Mouse (Mus musculus): ENCODE measurements at regions not wholly inside any gene's neighbourhood (a gene's known extent, or its start where the extent isn't known, plus 50 kb on each side); places are given as distances from the start of the nearest gene placed in this dataset.
A peak's percentile ranks its signal among the peaks of the same experiment; 100 is the strongest.

- no peaks in the 10 kb centered on the region for H3K9me3 ChIP-seq (ENCODE audit: control insufficient read depth)
- H3K36me3 ChIP-seq (ENCODE audit: control insufficient read depth, insufficient read depth): no peaks in the 10 kb centered on the region
- no peaks in the 10 kb centered on the region for H3K27me3 ChIP-seq (replicated peaks; ENCODE audit: control insufficient read depth, insufficient read depth, low read length)
- 59% methylated on average over 3 of the region's 3 CpGs for WGBS
- no peak for ATAC-seq
- TF ChIP-seq CTCF (IDR thresholded peaks at IDR 0.05; ENCODE audit: low read depth): no peak
- H3K4me2 ChIP-seq (replicated peaks; ENCODE audit: low read depth): no peak overlapping the region
- no peak overlapping the region for H3K27ac ChIP-seq (ENCODE audit: low read depth, low read length)
- no peak overlapping the region for H3K4me3 ChIP-seq (ENCODE audit: low read depth, low read length)
- no peak overlapping the region for H3K9ac ChIP-seq (ENCODE audit: low read depth, low read length)
- H3K4me1 ChIP-seq (replicated peaks; ENCODE audit: control insufficient read depth, insufficient read depth, low read length): no peaks in the 10 kb centered on the region
Measured at GRCm38 (mm10) chr9:86961663-86962062, 53.7 kb upstream of the Ripply2 start.

DNA sequence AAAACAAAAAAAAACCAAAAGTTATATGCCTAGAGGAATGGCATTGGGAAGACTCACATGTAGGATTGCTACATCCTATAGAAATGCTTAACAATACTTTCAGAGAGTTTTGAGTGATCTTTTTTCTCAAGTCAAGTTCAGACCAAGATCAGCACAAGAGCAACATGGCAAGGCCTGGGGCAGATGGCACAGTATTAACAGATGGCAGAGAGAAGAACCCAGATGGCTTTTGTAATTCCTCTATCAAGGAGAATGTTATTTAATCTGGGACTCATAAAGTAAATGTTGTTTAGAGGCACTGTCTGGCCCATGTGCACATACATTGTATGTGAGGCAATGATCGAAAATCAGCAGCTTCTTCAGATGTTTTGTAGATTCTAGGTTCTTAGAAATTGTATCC is 58.3 kb upstream of the Ripply2 start:
- Histone ChIP-seq H3K27me3 (replicated peaks; ENCODE audit: control insufficient read depth, insufficient read depth, low read length) (no peaks in the 10 kb centered on the region), H3K4me1 (replicated peaks; ENCODE audit: control insufficient read depth, insufficient read depth, low read length) (no peaks in the 10 kb centered on the region), H3K36me3 (ENCODE audit: control insufficient read depth, insufficient read depth) (no peaks in the 10 kb centered on the region), H3K4me3 (ENCODE audit: low read depth, low read length) (no peak overlapping the region), H3K27ac (ENCODE audit: low read depth, low read length) (no peak overlapping the region), H3K4me2 (replicated peaks; ENCODE audit: low read depth) (no peak overlapping the region), H3K9me3 (ENCODE audit: control insufficient read depth) (no peaks in the 10 kb centered on the region), H3K9ac (ENCODE audit: low read depth, low read length) (no peak overlapping the region)
- no peak for ATAC-seq
- no peak for TF ChIP-seq CTCF (IDR thresholded peaks at IDR 0.05; ENCODE audit: low read depth)
- WGBS: 86% methylated on average over 1 of the region's 1 CpGs

- Histone ChIP-seq H3K27ac (ENCODE audit: low read depth, low read length) (no peak overlapping the region), H3K4me2 (replicated peaks; ENCODE audit: low read depth) (no peak overlapping the region), H3K4me3 (ENCODE audit: low read depth, low read length) (no peak overlapping the region), H3K9me3 (ENCODE audit: control insufficient read depth) (no peaks in the 10 kb centered on the region), H3K9ac (ENCODE audit: low read depth, low read length) (no peak overlapping the region), H3K36me3 (ENCODE audit: control insufficient read depth, insufficient read depth) (no peaks in the 10 kb centered on the region), H3K4me1 (replicated peaks; ENCODE audit: control insufficient read depth, insufficient read depth, low read length) (no peaks in the 10 kb centered on the region), H3K27me3 (replicated peaks; ENCODE audit: control insufficient read depth, insufficient read depth, low read length) (no peaks in the 10 kb centered on the region)
- no peak for ATAC-seq
- WGBS: 81% methylated on average over 3 of the region's 3 CpGs
- peak; percentile 60 for TF ChIP-seq CTCF (IDR thresholded peaks at IDR 0.05; ENCODE audit: low read depth)
Measured at GRCm38 (mm10) chr9:86955720-86956119, 59.6 kb upstream of the Ripply2 start.

GRCm38 (mm10) chr9:86951958-86952509 is 63.3 kb upstream of the Ripply2 start:
- Histone ChIP-seq H3K9me3 (ENCODE audit: control insufficient read depth) (no peaks in the 10 kb centered on the region), H3K27ac (ENCODE audit: low read depth, low read length) (no peak overlapping the region), H3K36me3 (ENCODE audit: control insufficient read depth, insufficient read depth) (no peaks in the 10 kb centered on the region), H3K4me2 (replicated peaks; ENCODE audit: low read depth) (no peak overlapping the region), H3K9ac (ENCODE audit: low read depth, low read length) (no peak overlapping the region), H3K4me3 (ENCODE audit: low read depth, low read length) (no peak overlapping the region), H3K4me1 (replicated peaks; ENCODE audit: control insufficient read depth, insufficient read depth, low read length) (no peaks in the 10 kb centered on the region), H3K27me3 (replicated peaks; ENCODE audit: control insufficient read depth, insufficient read depth, low read length) (no peaks in the 10 kb centered on the region)
- 41% methylated on average over 11 of the region's 11 CpGs for WGBS
- TF ChIP-seq CTCF (IDR thresholded peaks at IDR 0.05; ENCODE audit: low read depth): no peak
- ATAC-seq: no peak

DNA sequence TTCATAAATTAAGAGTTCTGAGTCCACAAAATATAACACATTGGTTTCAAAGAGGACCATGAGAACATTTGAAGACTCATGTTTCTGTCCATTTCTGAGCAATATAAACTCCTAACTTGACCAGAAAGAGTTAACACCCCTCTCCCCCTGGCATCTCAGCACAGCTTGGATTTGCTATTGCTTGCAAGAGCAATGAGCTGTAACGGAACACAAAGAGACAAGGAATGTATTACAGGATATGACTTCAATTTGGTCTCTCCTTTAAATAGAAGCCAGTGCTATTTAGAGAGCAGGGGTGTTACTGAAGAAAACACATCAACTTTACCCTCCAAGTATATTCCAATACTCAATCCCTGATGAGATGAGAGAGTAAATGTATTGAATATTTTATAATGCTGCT is 65.5 kb upstream of the Ripply2 start:
- Histone ChIP-seq H3K36me3 (ENCODE audit: control insufficient read depth, insufficient read depth) (no peaks in the 10 kb centered on the region), H3K9ac (ENCODE audit: low read depth, low read length) (no peak overlapping the region), H3K4me3 (ENCODE audit: low read depth, low read length) (no peak overlapping the region), H3K4me2 (replicated peaks; ENCODE audit: low read depth) (no peak overlapping the region), H3K9me3 (ENCODE audit: control insufficient read depth) (no peaks in the 10 kb centered on the region), H3K27me3 (replicated peaks; ENCODE audit: control insufficient read depth, insufficient read depth, low read length) (no peaks in the 10 kb centered on the region), H3K27ac (ENCODE audit: low read depth, low read length) (no peak overlapping the region), H3K4me1 (replicated peaks; ENCODE audit: control insufficient read depth, insufficient read depth, low read length) (no peaks in the 10 kb centered on the region)
- 26% methylated on average over 1 of the region's 1 CpGs for WGBS
- TF ChIP-seq CTCF (IDR thresholded peaks at IDR 0.05; ENCODE audit: low read depth): no peak
- ATAC-seq: no peak

GRCm38 (mm10) chr9:86931196-86931595 is 50.7 kb upstream of the Snap91 start:
- no peak overlapping the region for H3K4me2 ChIP-seq (replicated peaks; ENCODE audit: low read depth)
- no peak for ATAC-seq
- 56% methylated on average over 3 of the region's 3 CpGs for WGBS
- no peaks in the 10 kb centered on the region for H3K9me3 ChIP-seq (ENCODE audit: control insufficient read depth)
- TF ChIP-seq CTCF (IDR thresholded peaks at IDR 0.05; ENCODE audit: low read depth): no peak
- H3K4me3 ChIP-seq (ENCODE audit: low read depth, low read length): no peak overlapping the region
- no peaks in the 10 kb centered on the region for H3K27me3 ChIP-seq (replicated peaks; ENCODE audit: control insufficient read depth, insufficient read depth, low read length)
- H3K4me1 ChIP-seq (replicated peaks; ENCODE audit: control insufficient read depth, insufficient read depth, low read length): no peaks in the 10 kb centered on the region
- no peak overlapping the region for H3K27ac ChIP-seq (ENCODE audit: low read depth, low read length)
- no peaks in the 10 kb centered on the region for H3K36me3 ChIP-seq (ENCODE audit: control insufficient read depth, insufficient read depth)
- H3K9ac ChIP-seq (ENCODE audit: low read depth, low read length): no peak overlapping the region

All from intestine, postnatal 0 days (tissue).